Mouse (Mus musculus): ENCODE data around the gene Tes. TPM values are rescaled to one million over a fixed set of nuclear protein-coding genes. Genes with fewer than 3 reads are reported as not detected.

Gene Tes
- polyA plus RNA-seq, 1 experiment from 2014 or later = 32.1 TPM

DNA sequence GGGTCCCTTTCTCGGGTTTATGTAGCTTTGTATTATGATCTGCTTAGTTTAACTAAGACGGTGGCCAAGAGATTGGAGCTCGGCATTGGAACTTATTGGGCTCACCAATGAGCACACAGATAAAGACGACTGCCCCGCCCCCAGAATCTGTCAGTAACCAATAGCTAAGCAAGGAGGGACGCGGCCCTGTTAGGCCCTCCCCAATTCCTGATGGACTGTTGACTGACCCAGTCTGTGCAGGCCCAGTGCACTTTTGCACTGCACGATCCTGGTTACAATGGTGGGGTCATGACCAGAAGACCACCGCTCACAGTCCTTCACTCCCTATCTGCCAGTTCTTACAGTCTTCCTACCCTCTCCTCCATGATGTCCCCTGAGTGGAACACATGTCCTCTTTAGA, 33.6 kb downstream of the Tes start:
- H3K9ac ChIP-seq (replicated peaks; ENCODE audit: low read depth, low read length) = no peak overlapping the region
- no peak overlapping the region for H3K4me2 ChIP-seq (ENCODE audit: low read length)
- no peaks in the 10 kb centered on the region; the same call in 1 of the 2 replicates for H3K4me1 ChIP-seq (replicated peaks; ENCODE audit: control insufficient read depth, insufficient read depth, low read length)
- H3K4me3 ChIP-seq (replicated peaks; ENCODE audit: low read length) = no peak overlapping the region
- H3K36me3 ChIP-seq (ENCODE audit: control insufficient read depth, insufficient read depth) = no peaks in the 10 kb centered on the region
- ATAC-seq = no peak
- H3K9me3 ChIP-seq (ENCODE audit: control insufficient read depth, low read length) = no peaks in the 10 kb centered on the region
- no peak overlapping the region for H3K27ac ChIP-seq (ENCODE audit: low read length)
- WGBS = 89% methylated on average over 9 of the region's 9 CpGs
- H3K27me3 ChIP-seq (replicated peaks; ENCODE audit: control insufficient read depth, insufficient read depth, low read length) = no peaks in the 10 kb centered on the region

DNA sequence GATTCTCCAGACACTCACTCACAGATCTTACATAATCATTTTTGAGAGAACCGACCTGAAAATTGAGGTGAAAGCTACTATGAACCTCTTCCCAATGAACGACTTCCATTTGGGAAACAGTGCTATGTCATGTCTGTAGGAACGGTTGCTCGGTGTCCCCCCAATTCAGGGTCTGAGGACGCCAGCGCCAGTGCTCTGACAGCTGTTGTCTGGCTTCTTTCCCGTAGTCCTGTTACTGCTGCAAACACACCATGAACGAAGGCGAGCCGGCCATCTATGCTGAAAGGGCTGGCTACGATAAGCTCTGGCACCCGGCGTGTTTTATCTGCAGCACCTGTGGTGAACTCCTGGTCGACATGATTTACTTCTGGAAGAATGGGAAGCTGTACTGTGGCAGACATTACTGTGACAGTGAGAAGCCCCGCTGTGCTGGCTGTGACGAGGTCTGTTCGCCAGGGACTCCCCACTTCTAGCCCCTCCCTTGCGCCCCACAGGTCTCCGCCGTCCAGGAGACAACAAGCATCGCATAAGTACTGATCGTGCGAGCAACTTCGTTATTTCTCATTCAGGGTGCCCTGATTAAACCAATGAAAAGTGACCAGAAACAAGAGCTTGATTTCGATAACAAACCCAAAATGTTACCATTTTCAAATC, 34.7 kb downstream of the Tes start:
- WGBS = 68% methylated on average over 25 of the region's 25 CpGs
- ATAC-seq = no peak
- no peak overlapping the region for H3K4me2 ChIP-seq (ENCODE audit: low read length)
- no peak overlapping the region for H3K9ac ChIP-seq (replicated peaks; ENCODE audit: low read depth, low read length)
- H3K9me3 ChIP-seq (ENCODE audit: control insufficient read depth, low read length) = no peaks in the 10 kb centered on the region
- no peaks in the 10 kb centered on the region for H3K27me3 ChIP-seq (replicated peaks; ENCODE audit: control insufficient read depth, insufficient read depth, low read length)
- H3K4me1 ChIP-seq (replicated peaks; ENCODE audit: control insufficient read depth, insufficient read depth, low read length) = no peaks in the 10 kb centered on the region; the same call in 1 of the 2 replicates
- no peak overlapping the region for H3K4me3 ChIP-seq (replicated peaks; ENCODE audit: low read length)
- H3K36me3 ChIP-seq (ENCODE audit: control insufficient read depth, insufficient read depth) = no peaks in the 10 kb centered on the region; the same call in 1 of the 2 replicates
- H3K27ac ChIP-seq (ENCODE audit: low read length) = no peak overlapping the region

DNA sequence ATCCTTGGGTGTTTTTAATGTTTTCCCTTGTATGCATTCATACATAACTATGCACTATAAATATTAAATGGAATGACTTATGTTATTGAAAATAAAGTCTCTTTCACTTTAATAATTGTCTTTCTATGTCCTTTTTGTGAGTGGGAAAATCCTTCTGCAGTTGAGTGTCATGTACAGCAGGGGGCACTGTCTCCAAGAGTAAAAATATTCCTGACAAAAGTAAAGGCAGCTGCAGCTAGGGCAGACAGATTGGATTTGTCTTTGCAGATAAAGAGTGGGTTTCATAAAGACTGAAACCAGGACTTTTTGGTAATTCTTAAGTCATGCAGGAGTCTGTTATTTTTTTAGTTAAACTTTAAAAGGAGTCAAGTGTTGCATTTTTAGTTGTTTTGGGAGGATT, 40.8 kb downstream of the Tes start:
- Histone ChIP-seq H3K4me3 (replicated peaks; ENCODE audit: low read length) (no peak overlapping the region), H3K9ac (replicated peaks; ENCODE audit: low read depth, low read length) (no peak overlapping the region), H3K27ac (ENCODE audit: low read length) (no peak overlapping the region), H3K4me2 (ENCODE audit: low read length) (no peak overlapping the region), H3K36me3 (ENCODE audit: control insufficient read depth, insufficient read depth) (no peaks in the 10 kb centered on the region; the same call in 1 of the 2 replicates), H3K27me3 (replicated peaks; ENCODE audit: control insufficient read depth, insufficient read depth, low read length) (no peaks in the 10 kb centered on the region), H3K4me1 (replicated peaks; ENCODE audit: control insufficient read depth, insufficient read depth, low read length) (no peaks in the 10 kb centered on the region), H3K9me3 (ENCODE audit: control insufficient read depth, low read length) (no peaks in the 10 kb centered on the region)
- peak; percentile 43; the same call in 1 of the 2 replicates for ATAC-seq

DNA sequence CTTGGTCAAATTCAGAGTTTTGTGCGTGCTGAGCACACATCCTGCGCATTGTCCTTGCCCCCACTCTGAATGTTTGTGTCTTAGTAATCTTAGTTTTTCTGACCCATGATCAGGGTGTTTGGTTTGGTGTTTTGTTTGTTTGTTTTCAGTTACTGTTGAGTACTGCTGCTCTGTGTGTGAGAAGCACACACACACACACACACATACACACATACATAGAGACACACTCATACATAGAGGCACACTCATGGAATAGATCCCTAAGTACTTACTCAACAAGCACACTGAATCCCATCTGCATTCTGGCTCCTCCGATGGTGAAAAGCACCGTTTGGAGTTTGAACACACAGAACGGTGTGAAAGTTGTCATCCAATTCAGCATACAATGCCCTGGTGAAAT, 41.5 kb downstream of the Tes start:
- ATAC-seq = no peak
- Histone ChIP-seq H3K27ac (ENCODE audit: low read length) (no peak overlapping the region), H3K4me2 (ENCODE audit: low read length) (no peak overlapping the region), H3K36me3 (ENCODE audit: control insufficient read depth, insufficient read depth) (no peaks in the 10 kb centered on the region; the same call in 1 of the 2 replicates), H3K4me3 (replicated peaks; ENCODE audit: low read length) (no peak overlapping the region), H3K27me3 (replicated peaks; ENCODE audit: control insufficient read depth, insufficient read depth, low read length) (no peaks in the 10 kb centered on the region), H3K4me1 (replicated peaks; ENCODE audit: control insufficient read depth, insufficient read depth, low read length) (no peaks in the 10 kb centered on the region), H3K9me3 (ENCODE audit: control insufficient read depth, low read length) (no peaks in the 10 kb centered on the region), H3K9ac (replicated peaks; ENCODE audit: low read depth, low read length) (no peak overlapping the region)
- WGBS = 97% methylated on average over 5 of the region's 5 CpGs

DNA sequence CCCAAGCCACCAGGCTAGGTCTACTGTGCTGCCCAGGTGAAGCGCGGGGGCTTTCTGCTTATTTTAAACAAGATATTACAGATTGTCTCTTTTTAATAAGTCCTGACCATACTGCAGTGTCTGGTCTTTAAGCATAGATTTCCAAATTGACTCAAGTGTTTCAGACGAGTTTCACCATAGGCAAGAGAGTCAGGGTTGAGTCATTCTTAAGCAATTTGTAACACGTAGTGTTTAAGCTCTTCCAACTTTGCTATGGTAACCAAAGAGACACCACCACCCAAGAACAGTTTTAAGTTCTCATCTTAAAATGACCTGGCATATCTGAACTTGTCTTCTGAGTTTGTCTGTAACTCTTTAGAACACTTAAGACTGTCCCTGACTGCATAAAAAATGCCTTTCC, 44.3 kb downstream of the Tes start:
- 86% methylated on average over 4 of the region's 4 CpGs for WGBS
- Histone ChIP-seq H3K9me3 (ENCODE audit: control insufficient read depth, low read length) (no peaks in the 10 kb centered on the region), H3K36me3 (ENCODE audit: control insufficient read depth, insufficient read depth) (no peaks in the 10 kb centered on the region; the same call in 1 of the 2 replicates), H3K27me3 (replicated peaks; ENCODE audit: control insufficient read depth, insufficient read depth, low read length) (no peaks in the 10 kb centered on the region), H3K4me1 (replicated peaks; ENCODE audit: control insufficient read depth, insufficient read depth, low read length) (no peaks in the 10 kb centered on the region), H3K9ac (replicated peaks; ENCODE audit: low read depth, low read length) (no peak overlapping the region), H3K27ac (ENCODE audit: low read length) (no peak overlapping the region), H3K4me3 (replicated peaks; ENCODE audit: low read length) (no peak overlapping the region), H3K4me2 (ENCODE audit: low read length) (no peak overlapping the region)
- ATAC-seq = no peak

DNA sequence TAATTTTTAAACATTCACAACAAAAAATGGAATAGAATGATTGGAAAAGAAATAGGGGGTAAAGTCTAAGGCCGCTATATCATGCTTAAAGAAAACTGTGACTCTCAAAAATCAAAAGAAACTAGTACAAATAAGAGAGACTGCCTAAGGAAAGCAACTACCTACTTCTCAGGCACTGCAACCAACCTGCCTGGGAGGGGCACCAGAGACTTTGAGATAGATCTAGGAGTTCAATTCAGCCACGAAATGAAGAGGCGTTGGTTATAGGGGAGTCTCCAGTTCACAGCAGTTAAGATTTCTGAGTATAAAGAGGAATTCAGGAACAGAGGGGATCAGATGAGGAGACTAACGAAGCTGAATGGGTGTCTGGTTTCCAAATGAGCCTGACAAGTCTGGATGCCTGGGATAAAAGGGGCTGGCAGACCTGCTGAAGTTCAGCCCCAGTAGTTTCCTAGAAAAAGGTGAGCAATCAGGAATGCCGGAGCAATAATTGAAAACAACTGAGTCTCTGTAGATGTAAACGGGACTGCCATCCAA, 45.7 kb downstream of the Tes start:
- Histone ChIP-seq H3K27ac (ENCODE audit: low read length) (no peak overlapping the region), H3K4me1 (replicated peaks; ENCODE audit: control insufficient read depth, insufficient read depth, low read length) (no peaks in the 10 kb centered on the region), H3K36me3 (ENCODE audit: control insufficient read depth, insufficient read depth) (no peaks in the 10 kb centered on the region), H3K9me3 (ENCODE audit: control insufficient read depth, low read length) (no peaks in the 10 kb centered on the region), H3K4me2 (ENCODE audit: low read length) (no peak overlapping the region), H3K4me3 (replicated peaks; ENCODE audit: low read length) (no peak overlapping the region), H3K27me3 (replicated peaks; ENCODE audit: control insufficient read depth, insufficient read depth, low read length) (no peaks in the 10 kb centered on the region), H3K9ac (replicated peaks; ENCODE audit: low read depth, low read length) (no peak overlapping the region)
- 38% methylated on average over 6 of the region's 6 CpGs for WGBS
- peak; percentile 63; the same call in 1 of the 2 replicates for ATAC-seq

DNA sequence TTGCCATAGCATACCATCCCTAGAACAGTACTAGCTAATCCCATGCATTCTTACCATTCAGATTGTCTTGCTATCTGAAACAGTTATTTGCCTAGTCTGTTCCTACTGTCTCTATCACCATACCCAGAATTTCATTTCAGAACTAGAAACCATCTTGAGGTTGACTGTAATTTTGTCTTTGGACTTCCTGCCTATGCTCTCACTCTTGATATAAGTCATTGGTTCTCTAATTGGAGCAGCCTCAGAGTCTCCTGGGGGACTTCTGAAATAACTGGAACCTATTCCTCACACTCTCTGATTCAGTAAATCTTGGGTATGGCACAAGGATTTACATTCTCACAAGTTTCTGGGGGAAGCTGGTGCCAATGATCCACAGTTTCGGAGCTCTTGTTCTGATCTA, 47.1 kb downstream of the Tes start:
- Histone ChIP-seq H3K4me3 (replicated peaks; ENCODE audit: low read length) (no peak overlapping the region), H3K4me1 (replicated peaks; ENCODE audit: control insufficient read depth, insufficient read depth, low read length) (no peaks in the 10 kb centered on the region), H3K4me2 (ENCODE audit: low read length) (no peak overlapping the region), H3K36me3 (ENCODE audit: control insufficient read depth, insufficient read depth) (no peaks in the 10 kb centered on the region), H3K9me3 (ENCODE audit: control insufficient read depth, low read length) (no peaks in the 10 kb centered on the region), H3K9ac (replicated peaks; ENCODE audit: low read depth, low read length) (no peak overlapping the region), H3K27me3 (replicated peaks; ENCODE audit: control insufficient read depth, insufficient read depth, low read length) (no peaks in the 10 kb centered on the region), H3K27ac (ENCODE audit: low read length) (no peak overlapping the region)
- WGBS = 90% methylated on average over 1 of the region's 1 CpGs
- ATAC-seq = no peak

DNA sequence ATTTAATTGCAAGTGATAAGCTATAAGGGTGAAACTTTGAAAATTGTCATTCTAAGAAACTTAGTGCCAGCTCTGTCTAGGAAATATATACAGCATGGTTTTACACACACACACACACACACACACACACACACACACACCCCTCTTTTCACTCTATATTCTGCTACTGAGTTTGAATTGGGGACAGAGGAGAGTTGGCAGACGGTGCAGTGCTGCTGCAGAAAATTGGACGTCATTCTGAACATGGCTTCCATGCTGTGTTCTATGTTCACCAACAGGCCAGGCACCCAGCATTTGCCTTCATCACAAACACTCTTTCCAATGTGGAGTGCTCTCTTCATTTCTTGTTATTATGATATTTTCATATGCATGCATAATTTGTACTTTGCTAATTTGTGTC, 48.0 kb downstream of the Tes start:
- WGBS = 51% methylated on average over 2 of the region's 2 CpGs
- no peak overlapping the region for H3K27ac ChIP-seq (ENCODE audit: low read length)
- H3K9ac ChIP-seq (replicated peaks; ENCODE audit: low read depth, low read length) = no peak overlapping the region
- H3K4me1 ChIP-seq (replicated peaks; ENCODE audit: control insufficient read depth, insufficient read depth, low read length) = no peaks in the 10 kb centered on the region
- H3K27me3 ChIP-seq (replicated peaks; ENCODE audit: control insufficient read depth, insufficient read depth, low read length) = no peaks in the 10 kb centered on the region
- H3K36me3 ChIP-seq (ENCODE audit: control insufficient read depth, insufficient read depth) = no peaks in the 10 kb centered on the region
- H3K4me3 ChIP-seq (replicated peaks; ENCODE audit: low read length) = no peak overlapping the region
- no peak overlapping the region for H3K4me2 ChIP-seq (ENCODE audit: low read length)
- H3K9me3 ChIP-seq (ENCODE audit: control insufficient read depth, low read length) = no peaks in the 10 kb centered on the region
- ATAC-seq = peak; percentile 62; the same call in 1 of the 2 replicates

DNA sequence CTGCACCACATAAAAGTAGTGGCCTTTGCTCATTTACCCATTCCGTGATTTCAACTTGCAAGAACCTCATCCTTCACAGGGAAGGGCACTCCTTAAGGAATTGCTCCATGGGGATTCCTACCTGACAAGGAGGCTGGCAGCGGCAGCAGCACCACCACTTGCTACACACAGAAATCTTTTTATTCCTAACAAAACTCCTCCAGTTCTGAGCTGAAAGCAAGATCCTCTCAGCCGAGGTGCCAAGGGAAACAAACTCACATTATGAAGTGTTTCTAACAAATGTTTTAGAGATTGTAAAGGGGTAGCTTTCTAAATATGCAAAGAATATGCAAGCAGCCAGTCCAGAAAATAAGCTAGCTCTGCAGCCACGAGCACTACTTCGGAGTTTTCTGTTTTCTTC, 49.6 kb downstream of the Tes start:
- no peak for ATAC-seq
- no peaks in the 10 kb centered on the region for H3K27me3 ChIP-seq (replicated peaks; ENCODE audit: control insufficient read depth, insufficient read depth, low read length)
- 55% methylated on average over 5 of the region's 5 CpGs for WGBS
- H3K4me1 ChIP-seq (replicated peaks; ENCODE audit: control insufficient read depth, insufficient read depth, low read length) = no peaks in the 10 kb centered on the region
- H3K27ac ChIP-seq (ENCODE audit: low read length) = no peak overlapping the region
- H3K4me3 ChIP-seq (replicated peaks; ENCODE audit: low read length) = no peak overlapping the region
- no peak overlapping the region for H3K4me2 ChIP-seq (ENCODE audit: low read length)
- no peaks in the 10 kb centered on the region for H3K36me3 ChIP-seq (ENCODE audit: control insufficient read depth, insufficient read depth)
- no peak overlapping the region for H3K9ac ChIP-seq (replicated peaks; ENCODE audit: low read depth, low read length)
- H3K9me3 ChIP-seq (ENCODE audit: control insufficient read depth, low read length) = no peaks in the 10 kb centered on the region

Data from forebrain, embryonic 16.5 days (tissue).